Mouse (Mus musculus): ENCODE results near the gene Zdhhc25. TPM values are rescaled to one million over a fixed set of nuclear protein-coding genes. Genes with fewer than 3 reads are reported as not detected.

Gene Zdhhc25
- not detected for total RNA-seq (2021)
- long read RNA-seq, experiment 1 = 0 reads
- long read RNA-seq, experiment 2 = 0 reads

DNA sequence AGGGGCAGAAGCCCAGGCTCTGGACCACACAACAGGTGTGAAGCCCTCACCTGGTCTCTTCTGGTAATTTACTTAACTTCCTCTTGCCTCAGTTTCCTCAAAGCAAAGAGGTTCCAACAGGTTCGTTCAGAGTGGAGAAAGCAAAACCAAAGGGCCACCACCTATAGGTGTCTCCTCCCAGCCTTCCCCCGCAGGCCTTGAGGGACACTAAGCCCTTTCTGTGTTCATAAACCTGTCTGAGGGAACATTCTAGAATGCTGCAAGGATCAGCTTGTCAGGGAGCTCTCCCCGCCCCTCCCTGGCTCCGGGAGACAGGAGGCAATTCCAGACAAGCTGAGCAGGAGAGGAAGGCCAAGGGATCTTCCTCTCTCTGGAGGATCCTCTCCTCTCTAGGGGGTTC, at the start of gene Zdhhc25:
TSS of gene Zdhhc25 (plus strand) at position 301 of the 400 bp plus-strand sequence.
- Histone ChIP-seq H3K4me3 (no peak within 1 kb of the TSS), H3K27ac (no peak within 1 kb of the TSS)
- intact Hi-C loops (cut with DNase I) = no loop called here
- TF ChIP-seq CTCF (IDR thresholded peaks at IDR 0.05) = no peak
- no peak for DNase-seq

DNA sequence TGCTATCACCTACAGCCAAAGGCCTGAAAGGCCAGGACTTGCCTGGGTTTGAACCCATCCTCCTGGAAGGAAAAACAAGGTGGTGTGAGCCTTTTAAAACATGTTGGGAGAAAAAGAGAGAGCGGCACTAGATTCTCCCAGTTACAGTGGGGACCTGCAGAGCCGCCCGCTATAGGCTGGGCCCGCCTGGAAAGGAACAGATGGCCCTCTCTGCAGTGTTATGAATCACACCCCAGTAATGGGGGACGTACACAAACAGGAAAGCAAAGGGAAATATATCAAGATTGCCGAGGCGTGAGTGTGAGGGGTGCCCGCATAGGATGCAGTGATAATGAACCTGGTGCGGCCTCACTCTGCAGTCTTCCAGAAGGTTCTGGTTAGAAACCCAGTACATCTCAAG, 47.2 kb upstream of the Zdhhc25 start:
- no peak for DNase-seq
- no peak overlapping the region for H3K4me3 ChIP-seq
- intact Hi-C loops (cut with DNase I) = no loop called here
- H3K27ac ChIP-seq = no peak overlapping the region
- TF ChIP-seq CTCF (IDR thresholded peaks at IDR 0.05) = no peak

DNA sequence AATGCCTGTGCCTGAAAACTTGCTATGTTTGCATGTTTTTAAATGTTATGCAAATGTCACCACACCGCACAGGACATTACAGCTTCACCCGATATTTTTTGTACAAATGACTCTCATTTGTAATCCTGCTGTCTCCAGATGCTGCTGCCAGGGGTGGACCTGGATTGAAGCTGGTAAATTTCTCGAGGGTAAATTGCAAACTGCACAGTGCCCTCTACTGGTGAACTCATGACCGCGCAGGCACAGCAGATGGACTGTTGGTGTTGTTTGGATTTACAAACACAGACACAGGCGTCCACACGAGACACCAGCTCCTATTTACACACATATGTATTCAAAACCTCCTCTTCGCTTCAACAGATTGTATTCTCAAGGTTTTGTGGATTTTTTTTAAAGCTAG, 44.6 kb upstream of the Zdhhc25 start:
- peak; percentile 79 for TF ChIP-seq CTCF (IDR thresholded peaks at IDR 0.05)
- H3K4me3 ChIP-seq = no peak overlapping the region
- DNase-seq = peak; percentile 23
- H3K27ac ChIP-seq = no peak overlapping the region
- intact Hi-C loops (cut with DNase I) = no loop called here

DNA sequence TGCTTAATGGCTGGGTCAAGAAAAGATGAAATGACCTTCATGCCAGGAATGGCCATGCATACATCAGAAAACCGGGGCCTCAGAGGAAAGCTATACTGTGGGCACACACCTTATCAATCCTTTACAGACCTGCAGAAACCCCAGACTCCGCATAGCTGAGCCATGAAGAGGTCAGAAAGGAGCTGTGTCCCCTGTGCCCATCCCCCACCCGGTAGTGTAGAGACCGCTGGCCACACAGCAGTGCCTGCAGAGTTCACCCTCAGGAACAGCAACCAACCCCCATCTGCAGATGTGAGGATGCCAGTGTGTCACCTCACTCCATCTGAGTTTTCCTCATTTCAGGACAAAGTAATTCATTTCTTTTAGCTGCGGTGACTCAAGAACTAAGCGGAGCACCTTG, 39.5 kb upstream of the Zdhhc25 start:
- TF ChIP-seq CTCF (IDR thresholded peaks at IDR 0.05) = no peak
- no peak overlapping the region for H3K27ac ChIP-seq
- intact Hi-C loops (cut with DNase I) = no loop called here
- no peak overlapping the region for H3K4me3 ChIP-seq
- no peak for DNase-seq

DNA sequence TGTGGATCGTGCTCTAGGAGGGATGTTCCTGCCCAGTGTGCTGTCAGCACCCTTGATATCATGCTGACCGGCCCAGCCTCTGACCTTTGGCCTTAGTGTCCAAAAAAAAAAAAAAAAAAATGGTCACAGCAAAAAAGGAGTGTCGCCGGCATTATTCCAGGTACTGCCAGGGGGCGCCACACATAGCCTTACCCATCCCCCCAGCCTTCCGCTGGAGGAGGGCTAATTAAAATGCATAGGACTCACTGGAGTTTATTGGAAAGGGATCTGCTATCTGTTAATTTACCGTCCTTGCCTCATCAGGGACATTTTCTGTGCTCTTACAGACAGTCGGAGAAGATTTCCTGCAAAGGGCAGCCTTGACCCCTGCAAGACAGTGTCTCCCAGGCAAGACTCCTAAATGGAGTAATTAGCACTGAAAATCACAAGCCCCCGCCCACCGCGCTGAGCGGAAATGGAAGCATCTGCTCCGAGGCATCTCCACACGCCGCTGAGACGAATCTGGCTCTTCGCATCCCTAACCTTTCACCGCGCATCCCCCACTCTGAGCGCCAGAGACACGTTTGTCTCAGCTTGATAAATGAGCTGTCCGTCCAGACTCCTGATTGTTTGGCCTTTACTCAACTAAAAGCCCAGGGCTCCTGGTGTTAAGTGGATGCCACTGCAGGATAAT, 38.9 kb upstream of the Zdhhc25 start:
- H3K4me3 ChIP-seq = no peak overlapping the region
- no peak for DNase-seq
- peak; percentile 35 for TF ChIP-seq CTCF (IDR thresholded peaks at IDR 0.05)
- intact Hi-C loops (cut with DNase I) = no loop called here
- no peak overlapping the region for H3K27ac ChIP-seq

DNA sequence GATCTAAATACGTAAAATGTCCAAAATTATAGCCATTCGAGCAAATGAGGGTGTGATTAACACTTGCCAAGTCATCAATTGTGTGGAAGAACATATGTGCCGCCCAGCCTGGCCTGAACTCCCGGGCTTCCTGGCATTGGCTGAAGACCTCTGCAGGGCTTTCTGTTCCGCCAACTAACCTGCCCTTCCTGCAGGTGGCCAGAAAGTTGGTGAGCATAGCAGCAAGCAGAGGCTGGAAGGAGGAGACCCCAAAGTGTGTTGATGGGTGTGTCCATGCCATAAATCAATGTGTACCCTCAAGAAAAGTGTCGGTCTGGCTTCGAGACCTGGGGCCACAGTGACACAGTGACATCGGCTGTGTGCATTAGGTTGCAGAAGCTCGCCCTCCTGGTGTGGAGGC, 34.8 kb upstream of the Zdhhc25 start:
- Histone ChIP-seq H3K4me3 (no peak overlapping the region), H3K27ac (no peak overlapping the region)
- intact Hi-C loops (cut with DNase I) = no loop called here
- no peak for DNase-seq
- TF ChIP-seq CTCF (IDR thresholded peaks at IDR 0.05) = no peak

DNA sequence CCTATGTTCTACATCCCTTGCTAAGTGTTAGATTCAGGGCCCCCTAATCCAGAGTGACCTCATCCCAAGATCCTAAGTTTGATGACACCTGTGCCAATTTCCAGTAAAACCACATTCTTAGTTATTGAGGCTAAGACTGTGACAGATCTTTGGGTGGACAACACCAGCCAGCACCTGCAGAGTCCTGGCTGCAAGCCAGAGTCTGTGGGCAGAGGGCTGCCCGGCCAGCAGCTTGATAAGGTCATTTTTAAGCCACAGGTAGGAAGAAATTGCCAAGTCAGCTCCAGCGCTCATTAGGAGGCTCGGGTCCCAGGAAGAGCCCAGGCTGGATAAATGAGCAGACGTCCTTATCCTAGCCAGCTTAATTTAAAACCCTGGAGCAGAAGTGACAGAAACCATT, 34.3 kb upstream of the Zdhhc25 start:
- intact Hi-C loops (cut with DNase I) = no loop called here
- no peak overlapping the region for H3K27ac ChIP-seq
- no peak for TF ChIP-seq CTCF (IDR thresholded peaks at IDR 0.05)
- H3K4me3 ChIP-seq = no peak overlapping the region
- no peak for DNase-seq

DNA sequence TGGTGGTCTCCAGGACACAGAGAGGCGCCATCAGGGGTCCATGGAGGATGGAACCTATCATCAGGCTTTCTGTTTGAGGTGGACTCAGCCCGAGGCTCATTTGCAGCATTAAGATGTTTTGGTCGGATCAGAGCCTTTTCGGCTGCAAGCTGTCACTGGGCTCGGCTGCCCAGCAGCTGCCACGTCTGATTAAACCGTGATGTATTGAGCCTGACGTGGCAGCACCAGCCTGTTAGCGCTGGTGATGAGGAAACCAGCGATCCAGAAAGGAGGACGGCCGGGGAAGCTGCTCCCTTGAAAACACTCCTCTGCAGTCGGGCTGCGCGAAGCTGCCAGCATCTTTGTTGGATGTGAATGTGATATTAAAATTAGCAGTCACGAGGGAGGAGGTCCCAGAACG, 29.4 kb upstream of the Zdhhc25 start:
- no peak for TF ChIP-seq CTCF (IDR thresholded peaks at IDR 0.05)
- H3K4me3 ChIP-seq = no peak overlapping the region
- DNase-seq = no peak
- no peak overlapping the region for H3K27ac ChIP-seq
- intact Hi-C loops (cut with DNase I) = no loop called here

DNA sequence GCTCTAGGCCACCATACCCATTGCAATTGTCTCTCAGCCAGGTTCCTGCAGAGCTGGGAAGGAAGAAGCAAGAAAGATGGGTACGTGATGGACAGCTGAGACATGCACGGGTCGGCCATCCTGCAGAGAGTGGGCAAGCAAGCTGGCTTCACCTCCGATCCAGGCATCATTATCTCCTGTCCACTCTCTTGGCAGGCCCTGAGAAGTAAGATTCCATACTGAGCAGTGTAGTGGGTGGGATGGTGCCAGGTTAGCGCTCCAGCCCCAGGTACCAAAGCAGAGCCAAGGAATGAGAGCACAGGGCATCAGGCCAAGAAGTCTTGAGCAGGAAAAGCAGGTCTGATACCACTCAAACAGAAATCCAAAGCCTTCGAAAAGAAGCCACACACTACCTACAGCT, 20.6 kb upstream of the Zdhhc25 start:
- no peak for TF ChIP-seq CTCF (IDR thresholded peaks at IDR 0.05)
- H3K27ac ChIP-seq = no peak overlapping the region

DNA sequence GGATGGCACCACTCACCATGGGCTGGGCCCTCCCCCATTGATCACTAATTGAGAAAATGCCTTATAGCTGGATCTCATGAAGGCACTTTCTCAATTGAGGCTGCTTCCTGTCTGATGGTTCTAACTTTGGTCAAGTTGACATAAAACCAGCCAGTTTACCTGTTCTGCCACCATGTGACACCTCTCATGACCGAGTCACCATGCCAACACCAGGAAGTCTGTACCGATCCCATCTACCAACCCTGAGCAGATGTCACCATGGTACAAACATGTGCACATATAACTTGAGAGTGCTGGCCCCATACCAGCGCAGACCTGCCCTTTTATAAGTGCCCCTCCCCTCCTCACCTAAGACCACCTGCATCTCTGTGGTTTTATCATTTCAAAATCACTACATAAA, 2.4 kb downstream of the Zdhhc25 start:
- no peak for TF ChIP-seq CTCF (IDR thresholded peaks at IDR 0.05)
- intact Hi-C loops (cut with DNase I) = no loop called here

More for the DNA sequence above, 20.6 kb upstream of the Zdhhc25 start:
- no peak overlapping the region for H3K4me3 ChIP-seq
- no peak for DNase-seq
- intact Hi-C loops (cut with DNase I) = no loop called here

DNA sequence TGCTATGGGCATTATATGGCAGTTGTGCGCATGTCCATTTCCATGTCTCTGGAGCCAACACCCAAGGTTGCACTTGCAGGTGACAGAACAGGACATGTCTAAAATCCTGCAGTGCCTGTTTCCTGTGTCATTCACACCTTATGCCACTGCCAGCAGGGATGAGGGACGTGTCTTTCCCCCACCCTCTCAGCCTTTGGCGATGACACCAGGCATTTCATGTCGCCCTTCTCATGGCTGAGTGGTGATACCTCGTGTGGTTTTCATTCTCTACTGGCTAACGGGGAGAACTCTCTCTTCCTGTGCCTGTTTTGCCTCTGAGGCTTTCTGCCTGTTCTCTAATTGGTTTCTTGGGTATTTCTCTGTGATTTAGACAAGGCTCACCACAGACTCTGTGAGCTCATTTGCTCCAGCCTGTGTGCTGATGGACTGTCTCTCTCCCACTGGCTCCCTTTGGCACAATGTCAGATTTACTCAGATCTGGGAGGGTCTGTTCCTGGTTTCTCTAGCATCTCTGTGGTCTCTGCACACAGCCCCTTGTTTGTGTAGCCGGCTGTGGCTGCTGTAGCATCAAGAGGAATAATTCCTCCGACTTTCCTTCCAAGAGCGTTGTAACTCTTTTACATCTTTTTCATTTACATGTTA, 3.1 kb downstream of the Zdhhc25 start:
- Histone ChIP-seq H3K4me3 (no peak overlapping the region), H3K27ac (no peak overlapping the region)
- TF ChIP-seq CTCF (IDR thresholded peaks at IDR 0.05) = no peak
- no peak for DNase-seq
- intact Hi-C loops (cut with DNase I) = no loop called here

More for the DNA sequence above, 2.4 kb downstream of the Zdhhc25 start:
- no peak for DNase-seq
- Histone ChIP-seq H3K4me3 (no peak overlapping the region), H3K27ac (no peak overlapping the region)

DNA sequence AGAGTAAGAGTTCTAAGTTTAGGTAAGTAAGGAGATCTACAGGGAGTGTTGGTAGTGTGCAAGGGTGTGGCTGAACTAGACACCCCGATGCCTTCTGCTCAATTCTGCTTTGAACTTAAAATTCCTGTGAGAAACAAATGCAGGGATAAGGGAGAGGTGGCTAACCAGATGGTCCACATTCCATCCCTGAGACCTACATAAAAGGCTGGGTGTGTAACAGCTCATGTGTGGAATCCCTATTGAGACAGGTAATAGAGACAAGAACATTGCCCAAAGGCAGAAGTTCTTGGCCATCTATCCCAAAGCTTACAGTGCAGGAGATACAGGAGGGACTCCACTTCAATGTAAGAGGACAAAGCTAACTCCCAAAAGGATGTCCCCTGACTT, 3.6 kb downstream of the Zdhhc25 start:
- TF ChIP-seq CTCF (IDR thresholded peaks at IDR 0.05) = no peak
- intact Hi-C loops (cut with DNase I) = no loop called here
- Histone ChIP-seq H3K27ac (no peak overlapping the region), H3K4me3 (no peak overlapping the region)
- no peak for DNase-seq

DNA sequence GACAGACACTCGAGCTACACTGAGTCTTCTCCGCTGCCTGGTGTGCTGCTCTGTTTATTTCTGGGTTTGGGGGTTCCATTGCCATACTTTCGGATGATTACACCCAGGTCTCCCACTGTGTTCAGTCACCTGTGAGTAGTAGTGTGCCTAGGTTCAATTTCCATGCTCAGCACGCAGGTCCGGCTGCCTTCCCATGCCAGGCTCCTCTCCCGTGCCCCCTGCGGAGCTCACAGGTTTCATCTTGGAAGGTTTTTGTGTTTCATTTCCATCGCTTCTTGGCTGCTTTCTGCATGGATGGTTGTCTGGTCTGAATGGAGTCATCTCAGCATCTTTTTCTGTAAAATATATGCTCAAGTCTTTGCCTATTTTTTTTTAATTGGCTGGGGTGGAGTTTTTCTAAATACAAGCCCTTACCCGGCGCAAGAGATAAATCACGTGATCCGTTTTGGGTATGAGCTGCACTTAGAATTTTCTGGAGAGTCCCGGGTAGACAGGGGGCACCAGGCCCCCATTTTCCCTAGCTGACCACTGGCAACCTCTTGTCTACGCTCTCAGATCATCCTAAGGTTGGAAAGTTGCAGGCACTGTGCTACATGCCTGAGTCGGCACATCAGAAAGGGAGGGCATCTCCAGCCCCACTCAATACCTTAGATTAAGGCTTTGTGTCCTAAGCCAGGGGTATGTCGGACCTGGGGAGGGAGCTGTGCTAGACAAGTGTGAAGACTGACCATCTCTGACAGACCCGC, 4.7 kb downstream of the Zdhhc25 start:
- intact Hi-C loops (cut with DNase I) = no loop called here
- no peak overlapping the region for H3K4me3 ChIP-seq
- TF ChIP-seq CTCF (IDR thresholded peaks at IDR 0.05) = no peak
- H3K27ac ChIP-seq = no peak overlapping the region
- no peak for DNase-seq
